Mouse (Mus musculus): ENCODE measurements around the gene Myh15. TPM values are rescaled to one million over a fixed set of nuclear protein-coding genes. Genes with fewer than 3 reads are reported as not detected.

Myh15 gene
- total RNA-seq (2012; rRNA removed) = not detected in 2 replicates
- polyA plus RNA-seq (2012; ENCODE audit: insufficient read depth in 1 of 2, insufficient read length in 2 of 2, low read depth in 1 of 2, low replicate concordance in 2 of 2, missing spikeins in 1 of 2) = not detected

DNA sequence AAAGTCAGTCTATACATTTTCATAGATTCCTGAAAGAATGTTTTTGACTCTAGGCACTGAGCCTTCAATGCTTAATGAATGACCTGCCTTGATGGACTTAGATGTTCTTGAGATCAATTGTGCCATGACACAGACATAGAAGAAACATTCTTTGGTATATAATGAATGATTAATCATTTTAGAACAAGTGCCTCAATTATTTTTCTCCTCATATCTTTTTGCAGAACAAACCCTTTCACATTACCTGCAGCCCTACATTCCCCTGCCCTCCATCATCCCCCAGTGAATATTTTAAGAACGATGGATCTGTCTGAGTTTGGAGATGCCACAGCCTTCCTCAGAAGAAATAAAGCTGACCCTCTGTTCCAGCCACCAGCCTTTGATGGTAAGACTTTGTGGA lies at the start of gene Myh15:
Myh15 (plus strand) TSS at position 301 of the 400 bp plus-strand sequence.
- no peaks in the 10 kb centered on the region for H3K27me3 ChIP-seq (ENCODE audit: control insufficient read depth in 1 of 2, insufficient read depth in 2 of 2, low read length in 2 of 2)
- H3K9me3 ChIP-seq (replicated peaks; ENCODE audit: insufficient read depth, low read length) = no peaks in the 10 kb centered on the region
- H3K79me2 ChIP-seq (ENCODE audit: control insufficient read depth, insufficient read depth, low read length, poor library complexity) = no peaks in the 10 kb centered on the region
- H3K4me1 ChIP-seq (ENCODE audit: control insufficient read depth in 1 of 2, insufficient read depth in 2 of 2, low read length in 2 of 2) = no peaks in the 10 kb centered on the region
- no peak for DNase-seq (ENCODE audit: low read depth, low spot score)
- no peak within 1 kb of the TSS for H3K4me3 ChIP-seq (ENCODE audit: control insufficient read depth in 1 of 2, insufficient read depth in 1 of 2, low read depth in 2 of 2, low read length in 2 of 2)
- TF ChIP-seq NRF1 (IDR thresholded peaks at IDR 0.05; ENCODE audit: insufficient read depth, low read depth, low read length, poor library complexity, severe bottlenecking) (no peak), MAX (IDR thresholded peaks at IDR 0.05; ENCODE audit: low read length) (no peak), TAL1 (IDR thresholded peaks at IDR 0.05; ENCODE audit: low read length) (no peak), USF2 (IDR thresholded peaks at IDR 0.05; ENCODE audit: borderline replicate concordance in 1 of 2, insufficient read depth in 1 of 2, low read depth in 1 of 2, low read length in 2 of 2) (no peak), ZC3H11A (IDR thresholded peaks at IDR 0.05; ENCODE audit: low read depth, low read length) (no peak), ETS1 (IDR thresholded peaks at IDR 0.05; ENCODE audit: low read depth, low read length) (no peak), POLR2AphosphoS5 (IDR thresholded peaks at IDR 0.05; ENCODE audit: borderline replicate concordance, low read depth, low read length) (no peak)
- H3K36me3 ChIP-seq (ENCODE audit: control insufficient read depth in 1 of 2, insufficient read depth in 2 of 2, low read length in 2 of 2) = no peaks in the 10 kb centered on the region
- no peak within 1 kb of the TSS for H3K9ac ChIP-seq (ENCODE audit: control insufficient read depth, low read depth, low read length, poor library complexity, severe bottlenecking)
- no peak within 1 kb of the TSS for H3K27ac ChIP-seq (ENCODE audit: control insufficient read depth, low read depth, low read length)

GRCm38 (mm10) chr16:49016620-49017332 lies 40.5 kb upstream of the Myh15 start:
- TF ChIP-seq E2F4 (IDR thresholded peaks at IDR 0.05; ENCODE audit: borderline replicate concordance, low read depth, low read length) = no peak
- TF ChIP-seq ETS1 (IDR thresholded peaks at IDR 0.05; ENCODE audit: low read depth, low read length) = no peak
- TF ChIP-seq SMC3 (IDR thresholded peaks at IDR 0.05; ENCODE audit: low read depth, low read length) = peak; percentile 31
- TF ChIP-seq CHD1 (IDR thresholded peaks at IDR 0.05; ENCODE audit: low read depth, low read length) = no peak
- TF ChIP-seq MAZ (IDR thresholded peaks at IDR 0.05; ENCODE audit: low read depth, low read length) = no peak
- TF ChIP-seq ELF1 (IDR thresholded peaks at IDR 0.05; ENCODE audit: low read depth, low read length) = no peak
- peak in 1 of 3 experiments; percentile 46; a peak in 3 of 6 replicates for TF ChIP-seq CTCF (IDR thresholded peaks at IDR 0.05 in 2 of 3, conservative IDR thresholded peaks at IDR 0.05 in 1 of 3; ENCODE audit: control insufficient read depth in 1 of 3, insufficient read depth in 1 of 3, low read depth in 2 of 3, low read length in 3 of 3, poor library complexity in 1 of 3, severe bottlenecking in 1 of 3)
- no peak for TF ChIP-seq KAT2A (conservative IDR thresholded peaks at IDR 0.05; ENCODE audit: low read depth, low read length)
- TF ChIP-seq USF1 (IDR thresholded peaks at IDR 0.05; ENCODE audit: low read depth, low read length) = no peak
- TF ChIP-seq CHD2 (IDR thresholded peaks at IDR 0.05; ENCODE audit: low read length) = no peak
- peak; percentile 16; the same call in 1 of the 2 replicates for TF ChIP-seq RAD21 (IDR thresholded peaks at IDR 0.05; ENCODE audit: low read depth, low read length)
- TF ChIP-seq ZNF384 (IDR thresholded peaks at IDR 0.05; ENCODE audit: low read depth, low read length) = no peak
- TF ChIP-seq GABPA (IDR thresholded peaks at IDR 0.05; ENCODE audit: low read depth, low read length) = no peak
- TF ChIP-seq JUND (IDR thresholded peaks at IDR 0.05; ENCODE audit: low read depth, low read length) = no peak
- no peak for TF ChIP-seq TBP (IDR thresholded peaks at IDR 0.05; ENCODE audit: low read depth, low read length)
- TF ChIP-seq HCFC1 (IDR thresholded peaks at IDR 0.05; ENCODE audit: low read depth, low read length) = no peak
- TF ChIP-seq NRF1 (IDR thresholded peaks at IDR 0.05; ENCODE audit: insufficient read depth, low read depth, low read length, poor library complexity, severe bottlenecking) = no peak
- no peak for TF ChIP-seq MAFK (IDR thresholded peaks at IDR 0.05; ENCODE audit: borderline replicate concordance, low read depth, low read length)
- TF ChIP-seq MEF2A (IDR thresholded peaks at IDR 0.05; ENCODE audit: extremely low read depth, insufficient replicate concordance, low read depth, low read length, poor library complexity, severe bottlenecking) = no peak
- no peak for TF ChIP-seq TAL1 (IDR thresholded peaks at IDR 0.05; ENCODE audit: low read length)
- H3K79me2 ChIP-seq (ENCODE audit: control insufficient read depth, insufficient read depth, low read length, poor library complexity) = no peaks in the 10 kb centered on the region
- peak; percentile 54 for DNase-seq (ENCODE audit: low read depth, low spot score)
- no peak overlapping the region for H3K27ac ChIP-seq (ENCODE audit: control insufficient read depth, low read depth, low read length)
- no peaks in the 10 kb centered on the region for H3K27me3 ChIP-seq (ENCODE audit: control insufficient read depth in 1 of 2, insufficient read depth in 2 of 2, low read length in 2 of 2)
- H3K9ac ChIP-seq (ENCODE audit: control insufficient read depth, low read depth, low read length, poor library complexity, severe bottlenecking) = no peak overlapping the region
- no peaks in the 10 kb centered on the region for H3K4me1 ChIP-seq (ENCODE audit: control insufficient read depth in 1 of 2, insufficient read depth in 2 of 2, low read length in 2 of 2)
- H3K36me3 ChIP-seq (ENCODE audit: control insufficient read depth in 1 of 2, insufficient read depth in 2 of 2, low read length in 2 of 2) = peaks cover 2 to 30% of the 10 kb centered on the region in 2 experiments
- no peaks in the 10 kb centered on the region for H3K9me3 ChIP-seq (replicated peaks; ENCODE audit: insufficient read depth, low read length)
- H3K4me3 ChIP-seq (ENCODE audit: control insufficient read depth in 1 of 2, insufficient read depth in 1 of 2, low read depth in 2 of 2, low read length in 2 of 2) = no peak overlapping the region
